Mouse (Mus musculus): Measurements from ENCODE around the gene Rab38.

GRCm38 (mm10) chr7:88527100-88527671 lies 97.1 kb downstream of the Rab38 start:
- TF ChIP-seq CTCF (IDR thresholded peaks at IDR 0.05) (no peak), EP300 (IDR thresholded peaks at IDR 0.05) (peak; percentile 69)
